Mouse (Mus musculus): Measurements from ENCODE around the gene Chl1. TPM values are rescaled to one million over a fixed set of nuclear protein-coding genes. Genes with fewer than 3 reads are reported as not detected.

Gene Chl1
- total and polyA plus RNA-seq, 3 experiments, result not detected

GRCm38 (mm10) chr6:103534027-103534426 is 23.6 kb downstream of the Chl1 start:
- H3K4me3 ChIP-seq (replicated peaks in 1 of 3; ENCODE audit: low read depth in 2 of 3, low read length in 2 of 3, poor library complexity in 1 of 3), result no peak overlapping the region
- H3K9ac ChIP-seq (ENCODE audit: insufficient read depth, low read depth), result no peak overlapping the region
- no peak for DNase-seq (ENCODE audit: extremely low read depth)
- dilution Hi-C loops (cut with MboI; ENCODE audit: extremely low pct_ligation_motif_present, extremely low pct_unique_long_range_greater_than_20kb, low sequenced_read_pairs), result no loop called here
- H3K79me2 ChIP-seq (replicated peaks; ENCODE audit: control insufficient read depth, extremely low read depth, insufficient read depth, poor library complexity, severe bottlenecking), result no peaks in the 10 kb centered on the region
- TF ChIP-seq KAT2A (IDR thresholded peaks at IDR 0.05; ENCODE audit: insufficient replicate concordance, low read length), result no peak
- TF ChIP-seq CHD2 (IDR thresholded peaks at IDR 0.05; ENCODE audit: low read length), result no peak
- no peak for TF ChIP-seq NELFE (IDR thresholded peaks at IDR 0.05; ENCODE audit: low read depth, low read length)
- no peak for TF ChIP-seq CTCF (conservative IDR thresholded peaks at IDR 0.05 in 1 of 2, IDR thresholded peaks at IDR 0.05 in 1 of 2; ENCODE audit: low read depth in 2 of 2, low read length in 2 of 2)
- no peak for TF ChIP-seq CHD1 (IDR thresholded peaks at IDR 0.05; ENCODE audit: low read depth, low read length)
- no peak for TF ChIP-seq PAX5 (IDR thresholded peaks at IDR 0.05; ENCODE audit: low read length)
- TF ChIP-seq MAZ (IDR thresholded peaks at IDR 0.05; ENCODE audit: low read depth, low read length), result no peak
- no peak for TF ChIP-seq GABPA (IDR thresholded peaks at IDR 0.05; ENCODE audit: insufficient replicate concordance, low read depth, low read length)
- no peak for TF ChIP-seq IRF4 (IDR thresholded peaks at IDR 0.05; ENCODE audit: low read depth, low read length)
- TF ChIP-seq ELF1 (IDR thresholded peaks at IDR 0.05; ENCODE audit: low read depth, low read length), result no peak
- no peak for TF ChIP-seq JUN (IDR thresholded peaks at IDR 0.05; ENCODE audit: insufficient read depth, low read depth, low read length)
- TF ChIP-seq MYC (IDR thresholded peaks at IDR 0.05; ENCODE audit: low read depth, low read length), result no peak
- no peak for TF ChIP-seq BHLHE40 (IDR thresholded peaks at IDR 0.05; ENCODE audit: low read depth, low read length)
- TF ChIP-seq NRF1 (IDR thresholded peaks at IDR 0.05; ENCODE audit: low read depth, low read length), result no peak
- no peak for TF ChIP-seq ZKSCAN1 (IDR thresholded peaks at IDR 0.05; ENCODE audit: borderline replicate concordance, low read depth, low read length)
- in situ Hi-C loops (cut with MboI; ENCODE audit: low pct_ligation_motif_present, low pct_unique_long_range_greater_than_20kb, low sequenced_read_pairs), result no loop called here
- no peaks in the 10 kb centered on the region for H3K4me1 ChIP-seq (ENCODE audit: control insufficient read depth in 1 of 2, insufficient read depth in 2 of 2)
- H3K27ac ChIP-seq (ENCODE audit: insufficient read depth, low read depth), result no peak overlapping the region
- H3K27me3 ChIP-seq (replicated peaks), result no peaks in the 10 kb centered on the region
- H3K36me3 ChIP-seq (replicated peaks in 1 of 2; ENCODE audit: control insufficient read depth in 1 of 2, insufficient read depth in 1 of 2, low read length in 1 of 2), result no peaks in the 10 kb centered on the region
- no peak overlapping the region for H3K4me2 ChIP-seq (ENCODE audit: insufficient read depth, low read depth, poor library complexity, severe bottlenecking)
- H3K9me3 ChIP-seq (replicated peaks; ENCODE audit: low read length), result peaks cover 20% of the 10 kb centered on the region

GRCm38 (mm10) chr6:103542576-103542975 is 32.2 kb downstream of the Chl1 start:
- no peaks in the 10 kb centered on the region for H3K79me2 ChIP-seq (replicated peaks; ENCODE audit: control insufficient read depth, extremely low read depth, insufficient read depth, poor library complexity, severe bottlenecking)
- dilution Hi-C loops (cut with MboI; ENCODE audit: extremely low pct_ligation_motif_present, extremely low pct_unique_long_range_greater_than_20kb, low sequenced_read_pairs) (no loop called here), in situ Hi-C loops (cut with MboI; ENCODE audit: low pct_ligation_motif_present, low pct_unique_long_range_greater_than_20kb, low sequenced_read_pairs) (no loop called here)
- no peaks in the 10 kb centered on the region for H3K36me3 ChIP-seq (replicated peaks in 1 of 2; ENCODE audit: control insufficient read depth in 1 of 2, insufficient read depth in 1 of 2, low read length in 1 of 2)
- no peak overlapping the region for H3K9ac ChIP-seq (ENCODE audit: insufficient read depth, low read depth)
- TF ChIP-seq RCOR1 (conservative IDR thresholded peaks at IDR 0.05; ENCODE audit: low read depth, low read length) (no peak), MEF2A (IDR thresholded peaks at IDR 0.05; ENCODE audit: borderline replicate concordance, low read depth, low read length) (no peak), CHD2 (IDR thresholded peaks at IDR 0.05; ENCODE audit: low read length) (no peak), E2F4 (IDR thresholded peaks at IDR 0.05; ENCODE audit: insufficient replicate concordance, low read depth, low read length) (no peak), SIN3A (IDR thresholded peaks at IDR 0.05; ENCODE audit: low read length) (no peak), ZMIZ1 (IDR thresholded peaks at IDR 0.05; ENCODE audit: low read depth, low read length) (no peak), BHLHE40 (IDR thresholded peaks at IDR 0.05; ENCODE audit: low read depth, low read length) (no peak), UBTF (IDR thresholded peaks at IDR 0.05; ENCODE audit: low read depth, low read length) (no peak), TBP (conservative IDR thresholded peaks at IDR 0.05; ENCODE audit: low read depth, low read length) (no peak), POLR2AphosphoS2 (IDR thresholded peaks at IDR 0.05; ENCODE audit: low read depth, low read length) (no peak), IRF4 (IDR thresholded peaks at IDR 0.05; ENCODE audit: low read depth, low read length) (no peak), USF1 (IDR thresholded peaks at IDR 0.05; ENCODE audit: low read depth, low read length) (no peak), KAT2A (IDR thresholded peaks at IDR 0.05; ENCODE audit: insufficient replicate concordance, low read length) (no peak), ZC3H11A (IDR thresholded peaks at IDR 0.05; ENCODE audit: low read depth, low read length) (no peak)
- H3K9me3 ChIP-seq (replicated peaks; ENCODE audit: low read length), result peaks cover 26% of the 10 kb centered on the region
- no peaks in the 10 kb centered on the region for H3K4me1 ChIP-seq (ENCODE audit: control insufficient read depth in 1 of 2, insufficient read depth in 2 of 2)
- no peak overlapping the region for H3K27ac ChIP-seq (ENCODE audit: insufficient read depth, low read depth)
- H3K4me3 ChIP-seq (replicated peaks in 1 of 3; ENCODE audit: low read depth in 2 of 3, low read length in 2 of 3, poor library complexity in 1 of 3), result no peak overlapping the region
- DNase-seq (ENCODE audit: extremely low read depth), result no peak
- H3K27me3 ChIP-seq (replicated peaks), result no peaks in the 10 kb centered on the region
- no peak overlapping the region for H3K4me2 ChIP-seq (ENCODE audit: insufficient read depth, low read depth, poor library complexity, severe bottlenecking)

Data from CH12.LX (cell line).